In the genomic region with DNA sequence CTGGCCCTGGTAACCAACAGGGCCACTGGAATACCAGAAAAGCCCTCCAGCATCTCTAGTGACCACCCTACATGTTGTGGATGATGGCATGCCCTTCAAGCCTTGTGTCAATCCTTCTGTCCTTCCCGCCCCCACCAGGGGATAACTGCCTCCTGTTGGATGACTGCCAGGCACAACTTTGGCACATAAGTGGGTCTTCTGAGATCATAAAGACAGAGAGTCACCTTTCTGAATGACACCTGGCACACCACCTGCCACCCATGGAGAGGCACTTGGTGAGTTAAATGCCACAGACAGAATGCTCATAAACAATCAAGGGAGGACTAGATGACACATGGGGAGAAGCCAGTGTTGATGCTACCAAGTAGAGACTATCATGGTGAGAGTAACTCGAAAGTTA, we compare ENCODE assay signal across 33 mouse cellular contexts.
DNase-seq lines count a peak whose midpoint lies in the region; TF ChIP-seq lines count a peak whose summit lies in the region.
"Had no signal": no experiment of that assay in that cellular context is flagged by ENCODE, and none has a peak within 500 bp of the region (broad histone marks: within the 10 kb centered on the region; RNA-seq: fewer than 3 reads in every experiment).

No protein-coding gene starts in this region.

- peaks cover 2% of the 10 kb centered on the region; the same call in 1 of the 2 replicates for H3K4me1 ChIP-seq in testis, adult 2 months (ENCODE audit: control insufficient read depth, insufficient read depth, low read length)
- H3K4me1 ChIP-seq: liver, embryonic 15.5 days; midbrain, embryonic 12.5 days had no signal

- no peak for TF ChIP-seq CTCF in testis, adult 2 months (IDR thresholded peaks at IDR 0.05; ENCODE audit: control insufficient read depth, insufficient read depth, insufficient replicate concordance, low read depth, low read length)

- peak; percentile 81 for DNase-seq in cerebellum, adult 11-12 months
- no peak for DNase-seq in cerebellum, postnatal 4 days (ENCODE audit: low spot score in 2 of 2)
- DNase-seq in testis, postnatal 10 days (ENCODE audit: low spot score) = no peak
- DNase-seq in cerebellum, postnatal 14 days = peak; percentile 65 to 70
- DNase-seq in adrenal gland, postnatal 14 days = no peak
- no peak for DNase-seq in B cell, adult 2 months
- DNase-seq: adrenal gland, postnatal 10 days; gastrocnemius, adult 2 months; heart, postnatal 10 days; kidney, adult 18-20 months; kidney, postnatal 25 days; lung, embryonic 14.5 days; lung, postnatal 36 days; retina, postnatal 1 day; right cerebral cortex, postnatal 14 days; thymus, adult 18-20 months; thymus, postnatal 25 days had no signal

- no peak for TF ChIP-seq POLR2A in testis, adult 2 months (IDR thresholded peaks at IDR 0.05; ENCODE audit: control insufficient read depth, low read depth, low read length)

- H3K27ac ChIP-seq in testis, adult 2 months (ENCODE audit: control insufficient read depth, insufficient read depth, low read depth, low read length) = no peak overlapping the region
- H3K27ac ChIP-seq: embryonic facial prominence, embryonic 10.5 days; embryonic facial prominence, embryonic 15.5 days; gastrocnemius, adult 2 months; heart, adult 2 months; heart, embryonic 13.5 days; hindbrain, embryonic 10.5 days; hindbrain, embryonic 15.5 days; kidney, embryonic 15.5 days; layer of hippocampus, adult 2 months; limb, embryonic 12.5 days; liver, embryonic 15.5 days; midbrain, embryonic 12.5 days; neural tube, embryonic 15.5 days; stomach, embryonic 15.5 days had no signal

- H3K4me3 ChIP-seq in testis, adult 2 months (ENCODE audit: control insufficient read depth, low read depth, low read length) = peak overlapping the region; percentile 28
- H3K4me3 ChIP-seq: embryonic facial prominence, embryonic 10.5 days; embryonic facial prominence, embryonic 15.5 days; gastrocnemius, adult 2 months; heart, adult 2 months; heart, embryonic 13.5 days; hindbrain, embryonic 10.5 days; hindbrain, embryonic 15.5 days; kidney, embryonic 15.5 days; layer of hippocampus, adult 2 months; left cerebral cortex, adult 2 months; limb, embryonic 12.5 days; liver, embryonic 15.5 days; midbrain, embryonic 12.5 days; neural tube, embryonic 15.5 days; stomach, embryonic 15.5 days had no signal

- no peaks in the 10 kb centered on the region for H3K36me3 ChIP-seq in testis, adult 2 months (ENCODE audit: control insufficient read depth, insufficient read depth, low read length)
- H3K36me3 ChIP-seq: embryonic facial prominence, embryonic 10.5 days; embryonic facial prominence, embryonic 15.5 days; heart, embryonic 13.5 days; hindbrain, embryonic 10.5 days; hindbrain, embryonic 15.5 days; kidney, embryonic 15.5 days; limb, embryonic 12.5 days; liver, embryonic 15.5 days; midbrain, embryonic 12.5 days; neural tube, embryonic 15.5 days; stomach, embryonic 15.5 days had no signal

- no peaks in the 10 kb centered on the region for H3K27me3 ChIP-seq in testis, adult 2 months (ENCODE audit: control insufficient read depth, insufficient read depth, low read length)
- H3K27me3 ChIP-seq: embryonic facial prominence, embryonic 15.5 days; heart, embryonic 13.5 days; hindbrain, embryonic 15.5 days; kidney, embryonic 15.5 days; limb, embryonic 12.5 days; liver, embryonic 15.5 days; midbrain, embryonic 12.5 days; neural tube, embryonic 15.5 days; Patski; stomach, embryonic 15.5 days had no signal

Comparison
In these comparisons a context has a peak if more than half of its experiments do, and no peak if none do; other contexts are left out.
1. DNase-seq: peak in cerebellum, adult 11-12 months (single experiment) and cerebellum, postnatal 14 days (2 of 2); none in cerebellum, postnatal 4 days (0 of 2), testis, postnatal 10 days (single experiment), adrenal gland, postnatal 14 days (single experiment) and B cell, adult 2 months (0 of 2).